Mouse (Mus musculus) skeletal muscle tissue, adult 2 months (tissue): ENCODE data around the gene B4galt4.
"Not testable (repeated sequence)": the region's sequence is repeated elsewhere in the genome, so short reads cannot be mapped to it uniquely, and the experiment has no call there.

ENCODE experiments used
- DNase-seq: peaks from one replicate; pipeline ENCODE4 v3.0.0-alpha.2; 2012; ENCODE audit warnings: low read depth, low spot score

B4galt4 gene

GRCm38 (mm10) chr16:38769529-38769928 lies 27.5 kb downstream of the B4galt4 start:
- DNase-seq, result no peak

GRCm38 (mm10) chr16:38771145-38771544 lies 29.1 kb downstream of the B4galt4 start:
- no peak for DNase-seq

- DNase-seq, result no peak
Measured at GRCm38 (mm10) chr16:38772906-38773496, 30.9 kb downstream of the B4galt4 start.

- no peak for DNase-seq
Measured at GRCm38 (mm10) chr16:38774964-38775746, 33.1 kb downstream of the B4galt4 start.

GRCm38 (mm10) chr16:38776342-38776741 lies 34.3 kb downstream of the B4galt4 start:
- no peak for DNase-seq

- no peak for DNase-seq
Measured at GRCm38 (mm10) chr16:38780960-38781572, 39.0 kb downstream of the B4galt4 start.

GRCm38 (mm10) chr16:38781946-38782345 lies 39.9 kb downstream of the B4galt4 start:
- DNase-seq, result no peak

GRCm38 (mm10) chr16:38782524-38783067 lies 40.5 kb downstream of the B4galt4 start:
- no peak for DNase-seq

- no peak for DNase-seq
Measured at GRCm38 (mm10) chr16:38785301-38785700, 43.2 kb downstream of the B4galt4 start.

GRCm38 (mm10) chr16:38789016-38789415 lies 47.0 kb downstream of the B4galt4 start:
- DNase-seq, result no peak

GRCm38 (mm10) chr16:38789966-38790365 lies 47.9 kb downstream of the B4galt4 start:
- DNase-seq, result no peak

- no peak for DNase-seq
Measured at GRCm38 (mm10) chr16:38793120-38793519, 51.1 kb downstream of the B4galt4 start.

- DNase-seq, result no peak
Measured at GRCm38 (mm10) chr16:38798957-38799450, 56.9 kb downstream of the B4galt4 start.

GRCm38 (mm10) chr16:38800091-38800490 lies 58.0 kb downstream of the B4galt4 start, which contains the start of gene Upk1b:
TSS of gene Upk1b (minus strand) at chr16:38800328.
- DNase-seq, result no peak

- not testable (repeated sequence) for DNase-seq
Measured at GRCm38 (mm10) chr16:38807796-38808195, 65.7 kb downstream of the B4galt4 start.

- no peak for DNase-seq
Measured at GRCm38 (mm10) chr16:38810196-38810595, 68.1 kb downstream of the B4galt4 start.

GRCm38 (mm10) chr16:38812521-38812920 lies 70.5 kb downstream of the B4galt4 start:
- peak; percentile 25 for DNase-seq
